Mouse (Mus musculus) embryonic facial prominence, embryonic 13.5 days (tissue): ENCODE results near the gene Olfr467. TPM values are rescaled to one million over a fixed set of nuclear protein-coding genes. Genes with fewer than 3 reads are reported as not detected.
"Not testable (repeated sequence)": the region's sequence is repeated elsewhere in the genome, so short reads cannot be mapped to it uniquely, and the experiment has no call there.

ENCODE experiments used
- ATAC-seq: fragments of 200-750 bp; cut with Nextera tagmentation; 2 replicates; pipeline ENCODE4 v1.8.0; 2017; ENCODE audit warnings: low read depth; ENCODE audit not compliant: insufficient number of reproducible peaks, insufficient read depth, low FRiP score, low TSS enrichment
- H3K27ac ChIP-seq: fragments of 300-500 bp; sonication (generic); 2 replicates; pipeline ENCODE4 v1.5.1; 2015; ENCODE audit warnings: moderate library complexity, mild to moderate bottlenecking, inconsistent platforms
- H3K27me3 ChIP-seq: fragments of 300-500 bp; sonication (generic); 2 replicates; pipeline ENCODE4 v1.6.1; 2015; ENCODE audit warnings: mild to moderate bottlenecking, inconsistent platforms
- H3K36me3 ChIP-seq: fragments of 300-500 bp; sonication (generic); 2 replicates; pipeline ENCODE4 v1.6.1; 2015; ENCODE audit warnings: mild to moderate bottlenecking, inconsistent platforms
- H3K4me1 ChIP-seq: fragments of 300-500 bp; sonication (generic); 2 replicates; pipeline ENCODE4 v1.6.1; 2015; ENCODE audit warnings: inconsistent platforms
- H3K4me2 ChIP-seq: fragments of 300-500 bp; sonication (generic); 2 replicates; pipeline ENCODE4 v1.6.1; 2015; ENCODE audit warnings: moderate library complexity, mild to moderate bottlenecking, inconsistent platforms
- H3K4me3 ChIP-seq: fragments of 300-500 bp; sonication (generic); 2 replicates; pipeline ENCODE4 v1.5.1; 2015; ENCODE audit warnings: mild to moderate bottlenecking, inconsistent platforms
- H3K9ac ChIP-seq: fragments of 300-500 bp; sonication (generic); 2 replicates; pipeline ENCODE4 v1.6.1; 2015; ENCODE audit warnings: mild to moderate bottlenecking, inconsistent platforms
- H3K9me3 ChIP-seq: fragments of 300-500 bp; sonication (generic); 2 replicates; pipeline ENCODE4 v1.6.1; 2016; ENCODE audit warnings: inconsistent platforms
- WGBS: fragments of 180-500 bp; shearing (Covaris S2); methylation state at CpG from one replicate; pipeline ENCODE4 v1.1.7; 2015; ENCODE audit warnings: mixed read lengths; 5-methylcytosine and 5-hydroxymethylcytosine counted together
- polyA plus RNA-seq: library from polyadenylated mRNA; unstranded; fragments of >200 nt; fragmentation: Nextera tagmentation; extraction: Ambion mirVana; gene quantifications from 2 replicates; pipeline ENCODE4 v1.2.1, GENCODE M21; 2015

Olfr467 gene
- polyA plus RNA-seq, 1 experiment from 2014 or later = not detected

DNA sequence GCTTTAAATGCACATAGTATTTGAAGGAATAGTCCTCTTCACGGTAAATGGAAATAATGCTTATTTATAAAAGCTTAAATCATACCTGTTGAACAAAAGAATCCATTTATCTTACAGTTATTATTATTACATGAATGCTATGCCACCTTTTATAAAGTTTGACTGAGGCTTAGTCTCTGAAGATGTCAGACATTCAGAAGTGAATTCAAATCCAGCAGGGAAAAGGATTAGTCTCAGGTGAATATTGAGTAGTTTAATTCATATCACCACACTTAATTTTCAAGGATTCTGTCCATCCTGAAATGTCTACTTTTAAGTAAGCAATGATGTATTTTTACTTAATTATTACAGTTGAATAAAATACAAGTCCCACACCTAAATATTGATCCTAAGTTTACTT lies 35.3 kb downstream of the Olfr467 start, which contains the start of gene Olfr470:
TSS of gene Olfr470 (minus strand) at position 101 of the 400 bp plus-strand sequence.
- not testable (repeated sequence) for ATAC-seq, H3K9ac ChIP-seq, H3K27ac ChIP-seq, H3K4me1 ChIP-seq, H3K36me3 ChIP-seq, H3K27me3 ChIP-seq, H3K4me2 ChIP-seq, H3K9me3 ChIP-seq, H3K4me3 ChIP-seq
- WGBS = 86% methylated on average over 1 of the region's 1 CpGs

Other genes starting within 250 kb of the Olfr467 start
- 42.8 and 43.3 TPM in 2 replicates for gene Olfml1, start 244.8 kb upstream of the Olfr467 start, polyA plus RNA-seq
- gene Ppfibp2, start 217.1 kb upstream of the Olfr467 start, polyA plus RNA-seq = 11.5 and 13.8 TPM in 2 replicates
- gene 5330417H12Rik, start 187.1 kb upstream of the Olfr467 start, polyA plus RNA-seq = not detected in 2 replicates
- 0.18 and 0.25 TPM in 2 replicates for gene Cyb5r2, start 54.2 kb upstream of the Olfr467 start, polyA plus RNA-seq
- gene Ovch2, start 11.1 kb upstream of the Olfr467 start, polyA plus RNA-seq = not detected in 2 replicates
- gene Olfr469, start 13.3 kb downstream of the Olfr467 start, polyA plus RNA-seq = not detected in 2 replicates
- gene Olfr470, start 35.2 kb downstream of the Olfr467 start, polyA plus RNA-seq = not detected in 2 replicates
- gene Olfr472, start 85.6 kb downstream of the Olfr467 start, polyA plus RNA-seq = not detected in 2 replicates
- gene Olfr473, start 118.2 kb downstream of the Olfr467 start, polyA plus RNA-seq = not detected in 2 replicates
- not detected in 2 replicates for gene Olfr474, start 142.4 kb downstream of the Olfr467 start, polyA plus RNA-seq
- gene Olfr476, start 152.5 kb downstream of the Olfr467 start, polyA plus RNA-seq = not detected in 2 replicates
- gene Olfr477, start 174.4 kb downstream of the Olfr467 start, polyA plus RNA-seq = not detected in 2 replicates
- not detected in 2 replicates for gene Olfr478, start 221.7 kb downstream of the Olfr467 start, polyA plus RNA-seq
- gene Olfr479, start 238.4 kb downstream of the Olfr467 start, polyA plus RNA-seq = not detected in 2 replicates